Mouse (Mus musculus): ENCODE results near the gene Ndufa3.

DNA sequence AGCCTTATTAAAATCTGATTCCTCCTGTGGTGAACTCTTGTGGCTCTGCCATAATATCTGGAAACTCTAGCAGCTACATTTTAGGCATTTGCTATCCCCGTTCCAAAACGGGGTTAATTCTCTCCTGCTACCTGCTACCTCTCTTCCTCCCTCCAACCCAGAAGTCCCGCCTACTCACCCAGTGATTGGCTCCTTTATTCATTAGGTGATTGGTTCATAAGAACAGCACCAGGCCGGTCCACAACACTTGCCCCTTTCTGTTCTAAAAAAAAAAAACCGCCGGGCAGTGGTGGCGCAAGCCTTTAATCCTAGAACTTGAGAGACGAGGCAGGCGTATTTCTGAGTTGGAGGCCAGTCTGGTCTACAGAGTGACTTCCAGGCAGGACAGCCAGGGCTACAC, 22.0 kb upstream of the Ndufa3 start:
- no peak for TF ChIP-seq CTCF (conservative IDR thresholded peaks at IDR 0.05; ENCODE audit: insufficient read depth, insufficient read length, low read depth, low read length)
- no peak for TF ChIP-seq POLR2A (IDR thresholded peaks at IDR 0.05; ENCODE audit: low read depth, low read length)
